Mouse (Mus musculus) liver, embryonic 14.5 days (tissue): ENCODE measurements around the gene Adgrl3. TPM values are rescaled to one million over a fixed set of nuclear protein-coding genes. Genes with fewer than 3 reads are reported as not detected.

Source experiments
- ATAC-seq: fragments of 200-750 bp; cut with Nextera tagmentation; 2 replicates; pipeline ENCODE4 v1.8.0; 2017; ENCODE audit warnings: moderate number of reproducible peaks, mild to moderate bottlenecking, moderate library complexity; ENCODE audit not compliant: insufficient read depth
- DNase-seq, 3 experiments: peaks; one replicate each; pipeline ENCODE4 v3.0.0-alpha.2; 2012 to 2013; ENCODE audit warnings: low read depth in 3 of 3, low spot score in 3 of 3
- H3K27ac ChIP-seq: fragments of 300-500 bp; sonication (generic); 2 replicates; pipeline ENCODE4 v1.5.1; 2014; ENCODE audit warnings: moderate library complexity, mild to moderate bottlenecking, control low read depth, inconsistent platforms
- H3K27me3 ChIP-seq: fragments of 300-500 bp; sonication (generic); 2 replicates; pipeline ENCODE4 v1.6.1; 2014; ENCODE audit warnings: mild to moderate bottlenecking, low read length, moderate library complexity; ENCODE audit not compliant: control insufficient read depth, insufficient read depth
- H3K36me3 ChIP-seq: fragments of 300-500 bp; sonication (generic); replicated peaks from 2 replicates; pipeline ENCODE4 v1.6.1; 2014; ENCODE audit warnings: low read depth; ENCODE audit not compliant: control insufficient read depth, insufficient read depth
- H3K4me1 ChIP-seq, 2 experiments: fragments of 200-500 bp in 1 of 2; fragments of 300-500 bp in 1 of 2; sonication (generic) in 1 of 2; replicated peaks; 2 replicates each; pipeline ENCODE4 v1.6.1; 2012 to 2014; ENCODE audit warnings: antibody characterized with exemption in 1 of 2, inconsistent platforms in 1 of 2, low read length in 1 of 2; ENCODE audit not compliant: control insufficient read depth in 2 of 2, insufficient read depth in 2 of 2
- H3K4me2 ChIP-seq: fragments of 300-500 bp; sonication (generic); 2 replicates; pipeline ENCODE4 v1.6.1; 2014; ENCODE audit warnings: low read depth, mild to moderate bottlenecking, control low read depth, moderate library complexity
- H3K4me3 ChIP-seq, 2 experiments: fragments of 200-500 bp in 1 of 2; fragments of 300-500 bp in 1 of 2; sonication (generic) in 1 of 2; 2 replicates each; pipeline ENCODE4 v1.5.1; 2012 to 2014; ENCODE audit warnings: low read depth in 2 of 2, low read length in 2 of 2, mild to moderate bottlenecking in 2 of 2, control low read depth in 1 of 2, inconsistent platforms in 1 of 2, moderate library complexity in 1 of 2; ENCODE audit not compliant: insufficient read depth in 1 of 2
- H3K9ac ChIP-seq: fragments of 300-500 bp; sonication (generic); replicated peaks from 2 replicates; pipeline ENCODE4 v1.6.1; 2014; ENCODE audit warnings: mild to moderate bottlenecking, control low read depth, moderate library complexity
- H3K9me3 ChIP-seq: fragments of 300-500 bp; sonication (generic); 2 replicates; pipeline ENCODE4 v1.6.1; 2016; ENCODE audit warnings: low read length, mixed read lengths; ENCODE audit not compliant: control insufficient read depth
- CTCF ChIP-seq: IDR thresholded peaks from 2 replicates; pipeline ENCODE4 v1.5.1; 2016; ENCODE audit warnings: antibody characterized with exemption, low read depth, control low read depth
- EP300 ChIP-seq: IDR thresholded peaks from 2 replicates; pipeline ENCODE4 v1.6.1; 2016; ENCODE audit warnings: antibody characterized with exemption, low read depth
- WGBS: fragments of 180-500 bp; shearing (Covaris S2); extraction: QIAGEN DNeasy Blood & Tissue Kit; methylation state at CpG from one replicate; pipeline ENCODE4 v1.1.7; 2014; ENCODE audit not compliant: insufficient replicate concordance; 5-methylcytosine and 5-hydroxymethylcytosine counted together
- polyA plus RNA-seq, 2 experiments: library from polyadenylated mRNA; depleted of rRNA in 1 of 2; stranded (reverse) in 1 of 2; unstranded in 1 of 2; fragments of >200 nt; fragmentation: Nextera tagmentation in 1 of 2; extraction: Ambion mirVana in 1 of 2; gene quantifications; 2 replicates each; pipeline versions ENCODE4 v1.2.1 to v1.2.3; 2012 to 2014

The Adgrl3 gene
- polyA plus RNA-seq, 2 experiments: 0.61 to 0.63 TPM

GRCm38 (mm10) chr5:81375992-81376391, 356.1 kb downstream of the Adgrl3 start:
- H3K27me3 ChIP-seq: no peaks in the 10 kb centered on the region
- H3K36me3 ChIP-seq: no peaks in the 10 kb centered on the region
- WGBS: 60% methylated on average over 7 of the region's 7 CpGs
- H3K4me2 ChIP-seq: no peak overlapping the region
- H3K4me1 ChIP-seq: no peaks in the 10 kb centered on the region
- DNase-seq (no peak), ATAC-seq (no peak)
- TF ChIP-seq CTCF (no peak), EP300 (no peak)
- no peaks in the 10 kb centered on the region for H3K9me3 ChIP-seq
- no peak overlapping the region for H3K9ac ChIP-seq
- H3K4me3 ChIP-seq: no peak overlapping the region
- H3K27ac ChIP-seq: no peak overlapping the region

GRCm38 (mm10) chr5:81405582-81406143, 385.7 kb downstream of the Adgrl3 start:
- no peaks in the 10 kb centered on the region for H3K9me3 ChIP-seq
- no peak for ATAC-seq
- no peaks in the 10 kb centered on the region for H3K36me3 ChIP-seq
- H3K27ac ChIP-seq: no peak overlapping the region
- no peaks in the 10 kb centered on the region for H3K27me3 ChIP-seq
- no peak for DNase-seq
- no peak overlapping the region for H3K4me3 ChIP-seq
- H3K4me2 ChIP-seq: no peak overlapping the region
- 44% methylated on average over 1 of the region's 1 CpGs for WGBS
- no peaks in the 10 kb centered on the region for H3K4me1 ChIP-seq
- TF ChIP-seq CTCF (no peak), EP300 (no peak)
- H3K9ac ChIP-seq: no peak overlapping the region

- TF ChIP-seq EP300 (no peak), CTCF (no peak)
- 57% methylated on average over 3 of the region's 3 CpGs for WGBS
- no peaks in the 10 kb centered on the region for H3K27me3 ChIP-seq
- H3K4me1 ChIP-seq: no peaks in the 10 kb centered on the region
- H3K9me3 ChIP-seq: no peaks in the 10 kb centered on the region
- ATAC-seq (no peak), DNase-seq (no peak)
- no peak overlapping the region for H3K9ac ChIP-seq
- H3K4me3 ChIP-seq: no peak overlapping the region
- no peaks in the 10 kb centered on the region for H3K36me3 ChIP-seq
- H3K27ac ChIP-seq: no peak overlapping the region
- no peak overlapping the region for H3K4me2 ChIP-seq
Measured at GRCm38 (mm10) chr5:81417326-81417725, 397.4 kb downstream of the Adgrl3 start.

GRCm38 (mm10) chr5:81427393-81427792, 407.5 kb downstream of the Adgrl3 start:
- no peaks in the 10 kb centered on the region for H3K36me3 ChIP-seq
- H3K4me2 ChIP-seq: no peak overlapping the region
- H3K9ac ChIP-seq: no peak overlapping the region
- H3K4me1 ChIP-seq: no peaks in the 10 kb centered on the region
- TF ChIP-seq EP300 (no peak), CTCF (no peak)
- H3K4me3 ChIP-seq: no peak overlapping the region
- DNase-seq (no peak), ATAC-seq (no peak)
- no peaks in the 10 kb centered on the region for H3K9me3 ChIP-seq
- H3K27me3 ChIP-seq: no peaks in the 10 kb centered on the region
- no peak overlapping the region for H3K27ac ChIP-seq
- 62% methylated on average over 5 of the region's 5 CpGs for WGBS

GRCm38 (mm10) chr5:81436375-81436774, 416.4 kb downstream of the Adgrl3 start:
- no peak for TF ChIP-seq CTCF
- Histone ChIP-seq H3K4me2 (no peak overlapping the region), H3K36me3 (no peaks in the 10 kb centered on the region), H3K27ac (no peak overlapping the region), H3K9me3 (no peaks in the 10 kb centered on the region), H3K9ac (no peak overlapping the region), H3K4me3 (no peak overlapping the region), H3K4me1 (no peaks in the 10 kb centered on the region), H3K27me3 (no peaks in the 10 kb centered on the region)
- ATAC-seq (no peak), DNase-seq (no peak)
- WGBS: 60% methylated on average over 3 of the region's 3 CpGs
